Mouse (Mus musculus) kidney, adult 2 months (tissue): ENCODE data around the gene Mup7.
"Not testable (repeated sequence)": the region's sequence is repeated elsewhere in the genome, so short reads cannot be mapped to it uniquely, and the experiment has no call there.

ENCODE experiments used
- CTCF ChIP-seq: fragments of 200-500 bp; conservative IDR thresholded peaks from 2 replicates; pipeline ENCODE4 v1.5.1; 2011; ENCODE audit warnings: low read depth, mild to moderate bottlenecking, control low read depth, low read length, moderate library complexity, mixed read lengths; ENCODE audit not compliant: insufficient read depth, insufficient read length
- POLR2A ChIP-seq: fragments of 200-500 bp; IDR thresholded peaks from one replicate; pipeline ENCODE4 v1.6.1; 2011; ENCODE audit warnings: low read depth, low read length, control low read depth

- not testable (repeated sequence) for TF ChIP-seq POLR2A, CTCF
Measured at GRCm38 (mm10) chr4:60029334-60030111, 40.8 kb downstream of the Mup7 start.
